Mouse (Mus musculus) liver, embryonic 15.5 days (tissue): Measurements from ENCODE around the gene 5330417H12Rik. TPM values are rescaled to one million over a fixed set of nuclear protein-coding genes. Genes with fewer than 3 reads are reported as not detected.

Source experiments
- ATAC-seq: fragments of 200-750 bp; cut with Nextera tagmentation; 2 replicates; pipeline ENCODE4 v1.8.0; 2017; ENCODE audit warnings: moderate number of reproducible peaks, mild to moderate bottlenecking, moderate library complexity; ENCODE audit not compliant: insufficient read depth
- H3K27ac ChIP-seq: fragments of 300-500 bp; sonication (generic); replicated peaks from 2 replicates; pipeline ENCODE4 v1.5.1; 2015; ENCODE audit warnings: mild to moderate bottlenecking, inconsistent platforms
- H3K27me3 ChIP-seq: fragments of 300-500 bp; sonication (generic); 2 replicates; pipeline ENCODE4 v1.6.1; 2015; ENCODE audit warnings: mild to moderate bottlenecking, inconsistent platforms
- H3K36me3 ChIP-seq: fragments of 300-500 bp; sonication (generic); replicated peaks from 2 replicates; pipeline ENCODE4 v1.6.1; 2015; ENCODE audit warnings: moderate library complexity, mild to moderate bottlenecking, inconsistent platforms
- H3K4me1 ChIP-seq: fragments of 300-500 bp; sonication (generic); replicated peaks from 2 replicates; pipeline ENCODE4 v1.6.1; 2015; ENCODE audit warnings: inconsistent platforms
- H3K4me2 ChIP-seq: fragments of 300-500 bp; sonication (generic); 2 replicates; pipeline ENCODE4 v1.6.1; 2015; ENCODE audit warnings: moderate library complexity, mild to moderate bottlenecking, inconsistent platforms
- H3K4me3 ChIP-seq: fragments of 300-500 bp; sonication (generic); replicated peaks from 2 replicates; pipeline ENCODE4 v1.5.1; 2015; ENCODE audit warnings: mild to moderate bottlenecking, inconsistent platforms
- H3K9ac ChIP-seq: fragments of 300-500 bp; sonication (generic); 2 replicates; pipeline ENCODE4 v1.6.1; 2015; ENCODE audit warnings: moderate library complexity, mild to moderate bottlenecking, inconsistent platforms
- H3K9me3 ChIP-seq: fragments of 300-500 bp; sonication (generic); replicated peaks from 2 replicates; pipeline ENCODE4 v1.6.1; 2016; ENCODE audit warnings: inconsistent platforms
- WGBS: fragments of 180-500 bp; shearing (Covaris S2); methylation state at CpG from one replicate; pipeline ENCODE4 v1.1.7; 2015; ENCODE audit warnings: mixed read lengths; ENCODE audit not compliant: insufficient replicate concordance; 5-methylcytosine and 5-hydroxymethylcytosine counted together
- polyA plus RNA-seq: library from polyadenylated mRNA; unstranded; fragments of >200 nt; fragmentation: Nextera tagmentation; extraction: Ambion mirVana; gene quantifications from 2 replicates; pipeline ENCODE4 v1.2.1, GENCODE M21; 2015

Gene 5330417H12Rik
- polyA plus RNA-seq, 1 experiment from 2014 or later: not detected

- 39% methylated on average over 3 of the region's 3 CpGs for WGBS
- Histone ChIP-seq H3K36me3 (no peaks in the 10 kb centered on the region), H3K4me3 (no peak overlapping the region), H3K27ac (no peak overlapping the region), H3K4me2 (no peak overlapping the region), H3K9me3 (no peaks in the 10 kb centered on the region), H3K4me1 (no peaks in the 10 kb centered on the region), H3K27me3 (no peaks in the 10 kb centered on the region), H3K9ac (no peak overlapping the region)
- no peak for ATAC-seq
Measured at GRCm38 (mm10) chr7:107624432-107624831, 529 bp downstream of the 5330417H12Rik start.

DNA sequence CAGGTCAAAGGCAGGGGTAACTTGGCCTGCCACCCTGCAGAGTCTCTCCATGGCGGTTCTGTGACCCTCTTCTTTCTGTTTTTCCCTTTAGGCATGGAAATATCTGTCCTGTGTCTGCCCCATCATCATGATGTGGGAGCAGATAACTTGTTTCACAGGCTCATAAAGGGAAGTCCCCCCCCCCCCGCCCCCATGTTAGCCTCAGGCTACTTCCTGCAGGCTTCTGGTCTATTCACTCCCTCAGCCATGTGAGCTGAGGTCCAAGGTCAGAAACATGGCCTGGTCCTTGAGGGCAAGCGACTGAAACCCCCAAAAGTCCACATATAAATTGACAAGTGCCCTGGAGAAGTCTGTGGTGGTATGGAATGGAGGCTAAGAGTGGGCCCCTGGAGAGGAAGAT is 4.8 kb downstream of the 5330417H12Rik start:
- H3K36me3 ChIP-seq: no peaks in the 10 kb centered on the region
- H3K27ac ChIP-seq: no peak overlapping the region
- no peaks in the 10 kb centered on the region for H3K4me1 ChIP-seq
- H3K4me2 ChIP-seq: no peak overlapping the region
- WGBS: 24% methylated on average over 3 of the region's 3 CpGs
- no peaks in the 10 kb centered on the region for H3K27me3 ChIP-seq
- no peaks in the 10 kb centered on the region for H3K9me3 ChIP-seq
- ATAC-seq: no peak
- H3K4me3 ChIP-seq: no peak overlapping the region
- H3K9ac ChIP-seq: no peak overlapping the region

GRCm38 (mm10) chr7:107619225-107619624 is 5.7 kb downstream of the 5330417H12Rik start:
- no peaks in the 10 kb centered on the region for H3K36me3 ChIP-seq
- ATAC-seq: no peak
- H3K27ac ChIP-seq: no peak overlapping the region
- no peak overlapping the region for H3K9ac ChIP-seq
- H3K9me3 ChIP-seq: no peaks in the 10 kb centered on the region
- no peak overlapping the region for H3K4me3 ChIP-seq
- no peak overlapping the region for H3K4me2 ChIP-seq
- 60% methylated on average over 4 of the region's 4 CpGs for WGBS
- no peaks in the 10 kb centered on the region for H3K27me3 ChIP-seq
- no peaks in the 10 kb centered on the region for H3K4me1 ChIP-seq

- no peaks in the 10 kb centered on the region for H3K9me3 ChIP-seq
- H3K4me3 ChIP-seq: no peak overlapping the region
- no peaks in the 10 kb centered on the region for H3K36me3 ChIP-seq
- no peak overlapping the region for H3K27ac ChIP-seq
- no peak overlapping the region for H3K4me2 ChIP-seq
- ATAC-seq: no peak
- H3K27me3 ChIP-seq: no peaks in the 10 kb centered on the region
- no peaks in the 10 kb centered on the region for H3K4me1 ChIP-seq
- H3K9ac ChIP-seq: no peak overlapping the region
- WGBS: 24% methylated on average over 11 of the region's 11 CpGs
Measured at GRCm38 (mm10) chr7:107618028-107618992, 6.7 kb downstream of the 5330417H12Rik start.

DNA sequence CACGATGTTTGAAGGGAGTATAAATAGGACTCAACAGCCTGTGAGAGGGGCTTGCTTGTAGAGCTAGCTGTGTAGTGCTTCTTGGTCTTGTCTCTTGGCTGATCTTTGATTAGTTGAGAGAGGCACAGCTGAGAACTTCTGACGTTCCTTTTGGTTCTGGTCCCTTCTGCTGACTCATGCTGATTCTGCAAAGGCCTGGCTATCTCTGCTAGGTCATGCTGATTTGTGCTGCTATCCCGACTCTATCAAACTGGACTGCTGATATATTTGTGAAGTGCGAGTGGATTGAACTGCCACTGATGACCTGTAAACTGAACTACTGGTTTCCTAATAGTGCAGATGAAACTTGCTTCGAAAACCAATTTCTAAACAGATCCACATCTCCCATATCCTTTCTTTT is 14.1 kb downstream of the 5330417H12Rik start:
- no peak overlapping the region for H3K4me3 ChIP-seq
- no peaks in the 10 kb centered on the region for H3K27me3 ChIP-seq
- H3K9me3 ChIP-seq: no peaks in the 10 kb centered on the region
- no peak overlapping the region for H3K27ac ChIP-seq
- no peaks in the 10 kb centered on the region for H3K4me1 ChIP-seq
- no peak overlapping the region for H3K9ac ChIP-seq
- whole genome bisulfite sequencing: 34% methylated on average over 5 of the region's 5 CpGs
- H3K36me3 ChIP-seq: no peaks in the 10 kb centered on the region
- H3K4me2 ChIP-seq: no peak overlapping the region
- ATAC-seq: no peak

DNA sequence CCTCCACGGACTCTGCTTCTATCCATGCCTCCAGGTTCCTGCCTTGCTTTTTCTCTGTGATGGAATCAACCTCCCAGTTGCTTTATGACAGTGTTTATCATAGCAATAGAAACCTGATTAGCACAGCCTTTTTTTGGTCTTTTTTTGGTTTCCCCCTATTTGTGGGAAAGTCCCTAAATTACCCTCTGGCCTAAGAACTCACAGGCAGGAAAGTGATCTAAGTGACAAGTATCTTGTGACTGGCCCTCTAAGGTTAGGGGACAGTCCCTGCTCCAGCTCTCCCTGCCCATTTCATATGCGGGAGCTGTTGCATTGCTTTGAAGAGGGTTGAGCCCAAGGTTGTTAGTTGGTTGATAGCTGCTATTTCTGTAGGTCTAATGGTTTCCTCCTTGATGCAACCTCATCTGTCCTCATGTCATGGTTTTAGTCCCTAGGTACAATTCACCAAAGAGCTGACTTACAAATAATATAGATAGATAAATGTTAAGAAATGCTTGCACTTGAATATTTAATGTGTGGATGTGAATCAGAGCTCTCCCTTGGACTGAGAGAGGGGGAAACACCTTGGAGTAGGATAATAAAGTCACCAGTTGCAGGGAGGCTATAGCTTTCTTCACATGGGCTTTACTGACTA is 15.2 kb downstream of the 5330417H12Rik start:
- no peaks in the 10 kb centered on the region for H3K9me3 ChIP-seq
- no peak for ATAC-seq
- WGBS: 61% methylated on average over 2 of the region's 2 CpGs

GRCm38 (mm10) chr7:107607766-107608165 is 17.2 kb downstream of the 5330417H12Rik start:
- no peak for ATAC-seq
- H3K4me3 ChIP-seq: no peak overlapping the region
- no peak overlapping the region for H3K9ac ChIP-seq
- no peaks in the 10 kb centered on the region for H3K9me3 ChIP-seq
- H3K27me3 ChIP-seq: no peaks in the 10 kb centered on the region
- H3K36me3 ChIP-seq: no peaks in the 10 kb centered on the region
- no peak overlapping the region for H3K27ac ChIP-seq
- no peak overlapping the region for H3K4me2 ChIP-seq
- 45% methylated on average over 1 of the region's 1 CpGs for WGBS
- no peaks in the 10 kb centered on the region for H3K4me1 ChIP-seq

More for the DNA sequence above, 15.2 kb downstream of the 5330417H12Rik start:
- Histone ChIP-seq H3K4me2 (no peak overlapping the region), H3K27ac (no peak overlapping the region), H3K4me3 (no peak overlapping the region), H3K36me3 (no peaks in the 10 kb centered on the region), H3K27me3 (no peaks in the 10 kb centered on the region), H3K4me1 (no peaks in the 10 kb centered on the region), H3K9ac (no peak overlapping the region)

- H3K9me3 ChIP-seq: no peaks in the 10 kb centered on the region
- H3K36me3 ChIP-seq: no peaks in the 10 kb centered on the region
- no peaks in the 10 kb centered on the region for H3K4me1 ChIP-seq
- 69% methylated on average over 6 of the region's 6 CpGs for WGBS
- H3K27me3 ChIP-seq: no peaks in the 10 kb centered on the region
- H3K4me3 ChIP-seq: no peak overlapping the region
- no peak overlapping the region for H3K9ac ChIP-seq
- H3K4me2 ChIP-seq: no peak overlapping the region
- no peak for ATAC-seq
- H3K27ac ChIP-seq: no peak overlapping the region
Measured at GRCm38 (mm10) chr7:107602913-107603312, 22.0 kb downstream of the 5330417H12Rik start.

- Histone ChIP-seq H3K27me3 (no peaks in the 10 kb centered on the region), H3K4me2 (no peak overlapping the region), H3K9ac (no peak overlapping the region), H3K27ac (no peak overlapping the region), H3K36me3 (no peaks in the 10 kb centered on the region), H3K9me3 (no peaks in the 10 kb centered on the region), H3K4me3 (no peak overlapping the region), H3K4me1 (no peaks in the 10 kb centered on the region)
- ATAC-seq: no peak
- 55% methylated on average over 4 of the region's 4 CpGs for WGBS
Measured at GRCm38 (mm10) chr7:107602505-107602904, 22.5 kb downstream of the 5330417H12Rik start.

DNA sequence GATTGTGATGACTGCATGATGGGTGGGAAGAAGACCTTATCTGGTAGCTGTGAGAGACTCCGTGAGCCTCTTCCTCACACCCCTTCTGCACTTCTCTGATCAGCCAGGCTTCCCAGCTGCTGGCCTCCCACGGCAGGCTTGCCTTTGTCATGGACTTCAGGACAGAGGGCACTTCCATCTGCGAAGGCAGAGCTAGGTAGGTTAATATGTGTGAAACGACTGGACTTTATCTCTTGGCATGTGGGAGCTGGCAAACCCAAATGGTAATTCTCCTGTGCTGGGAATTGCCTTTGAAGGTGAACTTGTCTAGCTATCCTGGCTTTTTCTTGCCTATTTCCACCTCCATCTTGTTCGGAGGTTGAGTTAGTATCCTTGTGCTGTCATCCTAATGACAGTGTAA is 24.3 kb downstream of the 5330417H12Rik start:
- Histone ChIP-seq H3K4me3 (no peak overlapping the region), H3K4me1 (0 out of 2 replicates have a peak, but pooled peaks cover 3% of the 10 kb centered on the region), H3K27me3 (no peaks in the 10 kb centered on the region; the same call in 1 of the 2 replicates), H3K36me3 (no peaks in the 10 kb centered on the region), H3K9ac (no peak overlapping the region), H3K4me2 (no peak overlapping the region), H3K9me3 (no peaks in the 10 kb centered on the region), H3K27ac (no peak overlapping the region)
- ATAC-seq: no peak
- 44% methylated on average over 5 of the region's 5 CpGs for WGBS

DNA sequence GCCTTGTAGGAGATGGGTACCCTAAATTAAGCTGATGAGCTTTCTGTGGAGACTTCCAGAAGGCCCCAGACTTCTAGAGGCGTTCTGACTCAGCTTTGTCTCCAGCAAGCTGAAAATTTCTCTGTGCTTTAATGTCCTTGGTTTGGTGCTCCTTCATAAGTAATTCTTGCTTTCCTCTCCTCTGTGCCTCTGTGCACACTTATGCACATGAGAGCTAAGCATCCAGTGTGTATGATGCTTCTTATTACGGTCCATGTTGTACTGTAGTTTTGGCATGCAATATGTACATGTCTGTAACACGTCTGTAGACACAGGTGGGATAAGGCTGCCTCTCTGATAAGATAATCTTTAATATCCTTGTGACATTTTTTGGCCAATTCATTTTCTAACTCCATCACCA is 27.0 kb downstream of the 5330417H12Rik start:
- Histone ChIP-seq H3K27me3 (no peaks in the 10 kb centered on the region; the same call in 1 of the 2 replicates), H3K27ac (no peak overlapping the region), H3K9ac (no peak overlapping the region), H3K36me3 (no peaks in the 10 kb centered on the region), H3K4me1 (peaks cover 17% of the 10 kb centered on the region), H3K9me3 (no peaks in the 10 kb centered on the region), H3K4me3 (no peak overlapping the region), H3K4me2 (no peak overlapping the region)
- ATAC-seq: no peak
- WGBS: 56% methylated on average over 3 of the region's 3 CpGs
